Mouse (Mus musculus) intestine, embryonic 14.5 days (tissue): ENCODE results near the gene H2-DMb1. TPM values are rescaled to one million over a fixed set of nuclear protein-coding genes. Genes with fewer than 3 reads are reported as not detected.

Source experiments
- ATAC-seq: fragments of 200-750 bp; cut with Nextera tagmentation; replicated peaks from 2 replicates; pipeline ENCODE4 v1.8.0; 2017; ENCODE audit warnings: low read depth, moderate number of reproducible peaks, moderate TSS enrichment, moderate library complexity; ENCODE audit not compliant: low FRiP score, low TSS enrichment
- DNase-seq: peaks from one replicate; pipeline ENCODE4 v3.0.0-alpha.2; 2018; ENCODE audit warnings: low spot score
- H3K27ac ChIP-seq: fragments of 300-500 bp; sonication (generic); 2 replicates; pipeline ENCODE4 v1.5.1; 2014; ENCODE audit warnings: low read depth, mild to moderate bottlenecking, control low read depth
- H3K27me3 ChIP-seq: fragments of 300-500 bp; sonication (generic); replicated peaks from 2 replicates; pipeline ENCODE4 v1.6.1; 2014; ENCODE audit warnings: low read length, control low read depth; ENCODE audit not compliant: control insufficient read depth, insufficient read depth
- H3K36me3 ChIP-seq: fragments of 300-500 bp; sonication (generic); 2 replicates; pipeline ENCODE4 v1.6.1; 2014; ENCODE audit warnings: low read length, control low read depth; ENCODE audit not compliant: control insufficient read depth, insufficient read depth
- H3K4me1 ChIP-seq: fragments of 300-500 bp; sonication (generic); replicated peaks from 2 replicates; pipeline ENCODE4 v1.6.1; 2014; ENCODE audit warnings: low read length, control low read depth, mixed read lengths; ENCODE audit not compliant: control insufficient read depth, insufficient read depth
- H3K4me2 ChIP-seq: fragments of 300-500 bp; sonication (generic); 2 replicates; pipeline ENCODE4 v1.6.1; 2014; ENCODE audit warnings: low read length
- H3K4me3 ChIP-seq: fragments of 300-500 bp; sonication (generic); 2 replicates; pipeline ENCODE4 v1.5.1; 2014; ENCODE audit warnings: low read depth, low read length, control low read depth, mixed read lengths
- H3K9ac ChIP-seq: fragments of 300-500 bp; sonication (generic); 2 replicates; pipeline ENCODE4 v1.6.1; 2014; ENCODE audit warnings: mild to moderate bottlenecking, low read length
- H3K9me3 ChIP-seq: fragments of 300-500 bp; sonication (generic); 2 replicates; pipeline ENCODE4 v1.6.1; 2016; ENCODE audit warnings: low read length, control low read depth; ENCODE audit not compliant: control insufficient read depth
- whole genome bisulfite sequencing: fragments of 180-500 bp; shearing (Covaris S2); extraction: QIAGEN DNeasy Blood & Tissue Kit; methylation state at CpG from one replicate; pipeline ENCODE4 v1.1.7; 2014; 5-methylcytosine and 5-hydroxymethylcytosine counted together
- polyA plus RNA-seq: library from polyadenylated mRNA; unstranded; fragments of >200 nt; fragmentation: Nextera tagmentation; extraction: Ambion mirVana; gene quantifications from 2 replicates; pipeline ENCODE4 v1.2.1, GENCODE M21; 2014

H2-DMb1 gene
- polyA plus RNA-seq, 1 experiment from 2014 or later = 1.7 TPM

DNA sequence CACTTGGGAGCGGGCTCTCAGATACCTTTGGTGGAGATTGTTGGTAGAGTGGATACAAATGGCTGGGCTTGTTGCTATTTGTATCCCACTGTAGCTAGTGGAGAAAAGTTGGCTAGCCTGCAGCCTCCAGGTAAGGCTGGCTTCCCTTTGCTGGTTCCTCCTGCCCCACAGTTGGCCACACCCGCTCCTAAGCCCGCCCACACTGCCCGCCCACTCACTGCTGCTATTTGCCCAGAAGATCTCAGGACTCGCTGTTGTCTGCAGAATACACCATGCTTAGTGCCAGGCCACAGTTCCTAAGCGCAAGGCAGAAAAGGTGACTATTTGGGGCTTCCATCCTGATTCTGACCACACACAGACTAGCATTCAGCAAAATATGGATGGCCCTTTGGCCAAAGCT, 25.4 kb upstream of the H2-DMb1 start:
- no peak overlapping the region for H3K4me3 ChIP-seq
- ATAC-seq = no peak
- no peaks in the 10 kb centered on the region for H3K36me3 ChIP-seq
- peak overlapping the region; percentile 30 for H3K27ac ChIP-seq
- DNase-seq = no peak
- WGBS = 26% methylated on average over 6 of the region's 6 CpGs
- no peaks in the 10 kb centered on the region for H3K27me3 ChIP-seq
- no peaks in the 10 kb centered on the region for H3K9me3 ChIP-seq
- peaks cover 41% of the 10 kb centered on the region; the same call in 1 of the 2 replicates for H3K4me1 ChIP-seq
- no peak overlapping the region for H3K4me2 ChIP-seq
- no peak overlapping the region for H3K9ac ChIP-seq

GRCm38 (mm10) chr17:34128264-34128937, 24.5 kb upstream of the H2-DMb1 start:
- DNase-seq = no peak
- Histone ChIP-seq H3K4me1 (peaks cover 41% of the 10 kb centered on the region; the same call in 1 of the 2 replicates), H3K9ac (no peak overlapping the region), H3K4me3 (no peak overlapping the region), H3K36me3 (no peaks in the 10 kb centered on the region), H3K9me3 (no peaks in the 10 kb centered on the region), H3K4me2 (peak overlapping the region; percentile 15; the same call in 1 of the 2 replicates), H3K27me3 (no peaks in the 10 kb centered on the region), H3K27ac (no peak overlapping the region)
- no peak for ATAC-seq
- 33% methylated on average over 13 of the region's 13 CpGs for WGBS

DNA sequence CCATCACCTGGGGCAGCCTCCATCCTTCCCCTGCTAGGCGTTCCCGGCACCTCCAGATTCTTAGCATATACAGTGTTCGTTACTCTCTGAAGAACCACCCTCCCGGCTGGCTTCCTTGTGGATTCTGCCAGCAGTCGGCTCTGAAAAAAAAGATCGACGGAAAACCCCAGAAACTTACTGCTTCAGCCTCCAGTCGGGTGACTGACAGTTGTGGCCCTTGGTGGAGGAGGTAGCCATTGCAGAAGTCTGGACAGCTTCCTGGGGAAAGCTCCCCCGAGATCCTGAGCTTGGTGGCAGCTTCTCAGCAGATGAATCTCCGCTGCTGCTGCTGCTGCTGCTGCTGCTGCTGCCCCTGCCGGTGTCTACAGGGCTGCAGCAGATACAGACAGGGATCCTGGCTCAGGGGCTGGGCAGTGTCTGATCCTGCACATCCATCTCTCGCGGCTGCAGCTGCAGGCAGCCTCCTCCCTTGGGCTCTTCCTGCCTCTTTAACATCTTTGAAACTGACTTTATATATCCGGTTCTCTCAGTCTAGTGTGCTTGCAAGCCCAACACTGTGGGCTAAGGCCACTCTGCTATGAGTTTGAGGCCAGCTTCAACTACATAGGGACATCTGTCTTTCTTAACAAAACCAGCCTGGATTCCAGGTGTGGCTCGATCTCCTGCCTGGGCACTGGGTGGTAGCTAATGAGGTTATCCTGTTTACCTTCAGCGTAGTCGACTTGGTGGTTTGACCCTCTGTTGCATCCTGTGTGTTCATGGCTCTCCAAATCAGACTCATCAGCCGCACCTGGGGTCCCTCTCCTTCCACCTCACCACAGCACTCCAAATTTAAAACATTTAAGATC, 23.7 kb upstream of the H2-DMb1 start:
- H3K9me3 ChIP-seq = no peaks in the 10 kb centered on the region
- H3K4me1 ChIP-seq = peaks cover 34% of the 10 kb centered on the region; the same call in 1 of the 2 replicates
- ATAC-seq (no peak), DNase-seq (peak; percentile 54)
- peak overlapping the region; percentile 23 for H3K27ac ChIP-seq
- H3K4me2 ChIP-seq = peak overlapping the region; percentile 15; the same call in 1 of the 2 replicates
- WGBS = 21% methylated on average over 18 of the region's 18 CpGs
- no peak overlapping the region for H3K9ac ChIP-seq
- H3K36me3 ChIP-seq = no peaks in the 10 kb centered on the region
- no peak overlapping the region for H3K4me3 ChIP-seq
- H3K27me3 ChIP-seq = no peaks in the 10 kb centered on the region

DNA sequence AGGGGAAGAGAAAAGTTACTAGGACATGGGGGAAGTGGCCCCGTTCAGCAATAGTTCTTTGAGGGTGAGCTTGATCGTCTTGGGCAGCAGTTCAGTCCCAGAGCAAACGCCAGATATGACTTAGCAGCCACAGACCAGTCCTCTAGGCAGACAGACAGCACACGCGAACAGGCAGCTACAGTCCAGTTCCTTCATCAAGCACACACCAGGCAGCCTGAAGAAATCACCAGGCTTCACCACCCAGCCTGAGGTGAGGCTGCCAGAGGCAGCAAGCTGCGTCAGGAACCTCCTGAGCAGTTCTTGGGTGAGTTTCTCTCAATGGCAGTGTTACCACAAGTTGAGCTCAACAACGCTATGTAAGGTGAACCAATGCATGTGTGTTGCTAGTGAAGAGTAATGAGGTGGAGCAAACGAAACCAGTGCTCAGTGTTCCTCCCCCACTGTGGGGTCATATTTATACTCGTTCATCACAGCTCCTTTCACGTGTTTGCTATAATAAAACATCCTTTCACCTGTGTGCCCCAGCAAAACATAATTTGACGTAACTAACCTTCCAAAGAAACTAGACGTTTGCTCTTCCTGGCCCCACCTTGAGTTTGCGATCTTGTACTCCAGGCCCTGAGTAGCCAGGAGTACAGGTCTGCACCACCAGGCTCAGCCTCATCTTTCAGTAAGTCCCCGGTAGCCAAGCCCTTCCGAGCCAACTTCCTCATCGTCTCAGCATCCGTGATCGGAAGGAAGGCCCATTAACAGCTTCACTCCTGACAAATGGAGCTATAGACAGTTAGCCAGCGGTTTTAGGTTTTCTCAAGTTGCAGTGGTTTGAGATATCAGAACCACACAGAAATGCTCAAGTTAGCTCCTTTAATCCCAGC, 22.6 kb upstream of the H2-DMb1 start:
- DNase-seq = peak; percentile 47
- Histone ChIP-seq H3K27ac (no peak overlapping the region), H3K36me3 (no peaks in the 10 kb centered on the region), H3K9ac (no peak overlapping the region), H3K4me3 (no peak overlapping the region), H3K4me2 (no peak overlapping the region), H3K9me3 (no peaks in the 10 kb centered on the region), H3K4me1 (peaks cover 27% of the 10 kb centered on the region; the same call in 1 of the 2 replicates), H3K27me3 (no peaks in the 10 kb centered on the region)
- WGBS = 76% methylated on average over 19 of the region's 19 CpGs
- ATAC-seq = no peak

GRCm38 (mm10) chr17:34131911-34132310, 21.0 kb upstream of the H2-DMb1 start:
- no peak overlapping the region for H3K4me3 ChIP-seq
- no peaks in the 10 kb centered on the region; the same call in 1 of the 2 replicates for H3K27me3 ChIP-seq
- H3K4me2 ChIP-seq = no peak overlapping the region
- H3K27ac ChIP-seq = no peak overlapping the region
- no peaks in the 10 kb centered on the region for H3K9me3 ChIP-seq
- peaks cover 23% of the 10 kb centered on the region; the same call in 1 of the 2 replicates for H3K4me1 ChIP-seq
- ATAC-seq (no peak), DNase-seq (no peak)
- no peak overlapping the region for H3K9ac ChIP-seq
- no peaks in the 10 kb centered on the region for H3K36me3 ChIP-seq
- WGBS = 77% methylated on average over 7 of the region's 7 CpGs

DNA sequence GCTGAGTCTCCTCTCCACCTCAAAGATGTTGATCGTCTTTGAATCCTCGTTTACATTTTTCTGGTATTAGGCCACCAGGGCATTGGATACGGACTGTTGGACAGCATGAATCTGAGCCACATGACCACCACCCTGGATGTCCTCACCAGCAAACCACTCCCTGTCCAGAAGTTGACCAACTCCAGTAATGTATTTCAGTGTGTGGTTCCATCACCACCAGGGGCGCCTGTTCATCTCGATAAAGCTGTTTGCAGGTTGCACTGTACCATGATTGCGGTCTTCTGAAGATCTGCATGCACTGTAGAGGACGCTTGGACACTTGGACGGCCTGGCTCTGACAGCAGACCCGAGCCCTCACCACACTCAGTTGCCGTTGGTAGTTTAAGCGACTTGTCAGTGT, 19.6 kb upstream of the H2-DMb1 start:
- 81% methylated on average over 11 of the region's 11 CpGs for WGBS
- DNase-seq = no peak
- no peaks in the 10 kb centered on the region for H3K36me3 ChIP-seq
- no peak for ATAC-seq
- no peak overlapping the region for H3K4me2 ChIP-seq
- H3K9me3 ChIP-seq = no peaks in the 10 kb centered on the region
- no peak overlapping the region for H3K9ac ChIP-seq
- H3K4me3 ChIP-seq = no peak overlapping the region
- H3K4me1 ChIP-seq = peaks cover 11% of the 10 kb centered on the region; the same call in 1 of the 2 replicates
- no peak overlapping the region for H3K27ac ChIP-seq
- no peaks in the 10 kb centered on the region; the same call in 1 of the 2 replicates for H3K27me3 ChIP-seq

DNA sequence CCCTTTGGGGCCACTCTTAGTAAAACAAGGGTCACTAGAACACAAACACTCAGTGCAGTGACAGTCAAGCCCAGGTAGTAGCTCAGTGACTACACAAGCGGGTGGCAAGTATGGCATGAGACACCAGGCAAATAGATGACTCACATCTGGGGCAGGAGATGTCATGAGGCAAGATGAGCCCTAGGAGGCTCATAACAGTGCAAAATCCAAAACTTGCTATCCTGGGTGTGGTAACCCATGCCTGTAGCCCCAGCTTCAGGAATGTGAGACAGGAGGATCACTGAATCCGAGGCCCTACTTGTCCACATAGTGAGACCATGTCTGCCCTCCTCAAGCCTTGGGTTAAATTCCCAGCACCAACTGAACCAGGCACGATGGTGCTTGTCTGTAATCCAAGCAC, 18.4 kb upstream of the H2-DMb1 start:
- no peak overlapping the region for H3K27ac ChIP-seq
- no peak overlapping the region for H3K9ac ChIP-seq
- no peak overlapping the region for H3K4me2 ChIP-seq
- peaks cover 4% of the 10 kb centered on the region; the same call in 1 of the 2 replicates for H3K27me3 ChIP-seq
- 88% methylated on average over 3 of the region's 3 CpGs for WGBS
- H3K36me3 ChIP-seq = no peaks in the 10 kb centered on the region
- DNase-seq (no peak), ATAC-seq (no peak)
- no peak overlapping the region for H3K4me3 ChIP-seq
- peaks cover under 1% of the 10 kb centered on the region; the same call in 1 of the 2 replicates for H3K4me1 ChIP-seq
- H3K9me3 ChIP-seq = no peaks in the 10 kb centered on the region
